Mouse (Mus musculus) gastrocnemius, postnatal 25 days (tissue): Measurements from ENCODE around the gene Tada1. TPM values are rescaled to one million over a fixed set of nuclear protein-coding genes. Genes with fewer than 3 reads are reported as not detected.

Experiments used
- DNase-seq: peaks from one replicate; pipeline ENCODE4 v3.0.0; 2022
- total RNA-seq, 2 experiments: library from RNA; stranded (reverse); gene quantifications; 1 replicate in 1 of 2; 2 replicates in 1 of 2; pipeline ENCODE4 v1.2.3; 2021

Gene Tada1
- total RNA-seq, 2 experiments from 2014 or later: 5.3 to 5.8 TPM

- no peak for DNase-seq
Observed at GRCm38 (mm10) chr1:166384614-166385013, 5.7 kb downstream of the Tada1 start.

DNA sequence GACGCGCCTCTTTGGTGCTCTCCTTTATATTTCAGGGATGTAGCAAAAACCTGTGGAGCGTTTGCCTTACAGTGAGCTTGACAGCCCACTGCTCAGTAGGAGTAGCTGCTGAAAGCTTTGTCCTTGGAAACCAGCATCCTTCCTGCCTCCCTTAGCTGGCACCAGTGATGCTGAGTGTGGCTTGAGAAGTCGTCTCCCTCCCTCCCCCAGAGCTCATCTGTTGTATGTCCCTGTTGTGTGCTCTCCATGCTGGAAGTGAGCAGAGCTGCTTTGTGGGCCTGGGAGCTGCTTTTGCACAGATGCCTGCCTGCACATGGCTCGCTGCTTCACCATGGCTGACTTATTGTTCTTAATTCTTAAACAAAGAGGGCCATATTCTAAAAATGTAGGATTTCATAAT is 6.5 kb downstream of the Tada1 start:
- no peak for DNase-seq

DNA sequence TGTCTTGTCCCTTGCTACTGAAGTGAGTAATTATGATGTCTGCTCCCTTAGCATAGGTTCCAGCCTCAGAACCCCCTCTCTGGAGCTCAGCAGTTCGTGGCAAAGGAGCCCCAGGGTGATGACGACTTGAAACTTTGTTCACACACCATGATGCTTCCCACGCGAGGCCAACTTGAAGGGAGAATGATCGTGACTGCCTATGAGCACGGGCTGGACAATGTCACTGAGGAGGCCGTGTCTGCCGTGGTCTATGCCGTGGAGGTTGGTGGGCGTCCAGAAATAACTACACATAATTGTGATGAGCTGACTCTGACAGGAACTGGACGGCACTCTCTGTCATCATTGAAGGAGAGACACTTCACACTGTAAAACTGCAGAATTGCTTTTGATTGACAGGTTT is 9.6 kb downstream of the Tada1 start:
- no peak for DNase-seq

DNA sequence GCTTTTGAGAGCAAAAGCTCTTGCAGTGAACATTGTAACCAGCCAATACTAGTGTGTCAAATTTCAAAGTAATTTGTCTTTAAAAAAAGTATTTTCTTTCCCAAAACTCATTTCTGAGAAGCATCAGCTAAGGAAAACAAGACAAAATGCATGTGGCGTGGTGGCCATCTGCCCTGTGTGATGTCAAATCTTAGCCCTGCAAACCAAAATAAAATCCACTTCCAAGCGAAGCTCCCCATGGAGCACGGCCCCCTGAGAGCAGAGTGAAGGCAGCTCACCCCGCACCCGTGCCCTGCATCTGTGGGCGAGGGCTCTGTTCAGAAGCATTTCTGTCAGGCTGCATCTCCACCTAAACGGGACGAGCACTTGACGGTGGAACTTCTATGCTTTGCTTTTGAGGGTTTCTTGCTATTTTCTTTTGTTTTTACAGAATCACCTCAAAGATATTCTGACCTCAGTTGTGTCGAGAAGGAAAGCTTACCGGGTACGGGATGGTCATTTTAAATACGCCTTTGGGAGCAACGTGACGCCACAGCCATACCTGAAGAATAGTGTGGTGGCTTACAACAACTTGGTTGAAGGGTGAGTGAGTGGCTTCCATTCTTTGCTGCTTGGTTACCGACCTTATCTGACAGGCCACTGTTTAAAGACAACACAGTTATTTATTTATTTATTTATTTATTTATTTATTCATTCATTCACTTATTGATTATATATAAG is 10.7 kb downstream of the Tada1 start:
- DNase-seq: no peak

- DNase-seq: no peak
Observed at GRCm38 (mm10) chr1:166391671-166392070, 12.8 kb downstream of the Tada1 start.

GRCm38 (mm10) chr1:166394770-166395169 is 15.9 kb downstream of the Tada1 start:
- no peak for DNase-seq

- no peak for DNase-seq
Observed at GRCm38 (mm10) chr1:166395661-166396060, 16.8 kb downstream of the Tada1 start.

DNA sequence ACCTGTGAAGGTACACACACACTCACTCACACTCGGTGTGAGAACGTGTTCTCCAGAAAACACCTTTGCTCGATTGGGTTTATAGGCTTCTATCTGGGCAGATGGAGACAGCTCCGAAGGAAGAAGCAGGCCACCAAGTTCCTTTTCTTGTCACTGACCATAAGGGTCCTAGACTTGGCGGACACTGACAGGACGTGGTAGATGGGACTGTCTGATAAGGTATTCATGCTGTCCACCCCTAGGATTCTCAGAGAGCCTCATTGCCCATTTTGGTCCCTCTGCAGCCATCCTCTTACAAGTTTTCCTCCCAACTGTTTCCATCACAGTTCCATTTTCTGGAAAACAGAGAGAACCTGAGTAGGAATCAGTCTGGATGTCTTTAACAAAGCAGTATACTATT is 17.5 kb downstream of the Tada1 start:
- no peak for DNase-seq

GRCm38 (mm10) chr1:166401455-166401854 is 22.6 kb downstream of the Tada1 start:
- no peak for DNase-seq

DNA sequence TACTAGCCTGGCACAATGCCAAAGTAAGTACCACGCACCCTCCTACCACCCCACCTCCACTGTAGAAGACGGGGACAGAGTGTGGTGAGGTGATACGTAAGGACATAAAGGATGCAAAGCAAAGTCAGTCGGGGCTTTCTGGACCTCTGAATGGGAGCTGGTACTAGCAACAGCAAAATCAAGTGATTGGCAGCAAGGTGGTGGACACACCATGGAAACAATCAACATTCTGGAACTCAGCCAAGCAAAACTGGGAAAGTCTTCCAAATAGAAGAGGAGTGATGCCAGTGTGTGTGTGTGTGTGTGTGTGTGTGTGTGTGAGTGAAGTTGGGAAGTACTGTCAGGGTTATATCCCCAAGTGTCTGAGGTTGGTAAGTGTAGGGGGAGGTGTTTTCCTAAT is 23.1 kb downstream of the Tada1 start:
- no peak for DNase-seq

DNA sequence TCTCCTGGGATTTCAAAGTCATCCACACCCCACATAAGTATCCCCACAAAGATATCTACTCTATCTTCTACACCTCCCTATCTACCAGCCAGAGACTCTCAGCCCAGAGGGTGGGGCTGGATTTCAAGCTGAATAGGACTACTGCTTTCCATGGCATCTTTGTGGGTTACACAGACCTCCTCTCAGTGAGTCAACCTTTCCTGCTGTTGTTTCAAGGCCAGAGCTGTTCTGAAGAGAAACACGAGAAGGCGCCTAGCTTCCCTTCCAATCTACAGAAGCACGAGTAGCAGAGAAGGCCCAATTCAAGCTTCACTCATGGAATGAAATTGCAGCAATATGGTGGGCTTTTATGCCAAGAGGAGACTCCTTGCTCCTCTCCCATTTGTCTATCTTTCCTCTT is 24.9 kb downstream of the Tada1 start:
- no peak for DNase-seq

GRCm38 (mm10) chr1:166409177-166409700 is 30.3 kb downstream of the Tada1 start:
- DNase-seq: no peak

GRCm38 (mm10) chr1:166409701-166410220 is 30.9 kb downstream of the Tada1 start, which contains the start of gene Pogk:
Pogk (minus strand) TSS chr1:166409863.
- DNase-seq: peak; percentile 74

GRCm38 (mm10) chr1:166411541-166411940 is 32.6 kb downstream of the Tada1 start:
- no peak for DNase-seq

DNA sequence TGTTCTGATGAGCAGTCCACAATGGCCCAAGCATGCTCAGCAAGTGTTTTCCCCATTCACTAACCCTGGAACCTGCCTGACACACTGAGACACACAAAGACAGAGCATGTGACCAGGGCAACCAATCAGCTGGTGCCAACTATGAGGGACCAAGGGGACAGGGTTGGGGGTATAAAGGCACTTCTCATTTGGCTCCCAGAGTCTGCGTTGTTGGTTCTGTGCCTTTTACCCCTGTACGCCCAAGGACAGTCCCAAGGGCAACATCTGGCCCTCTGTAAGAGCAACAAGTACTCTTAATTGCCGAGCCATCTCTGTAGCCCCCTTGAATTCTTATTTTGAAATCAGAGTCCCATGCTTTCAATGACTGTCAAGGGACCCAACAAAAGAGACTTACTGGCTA is 33.4 kb downstream of the Tada1 start:
- DNase-seq: no peak

DNA sequence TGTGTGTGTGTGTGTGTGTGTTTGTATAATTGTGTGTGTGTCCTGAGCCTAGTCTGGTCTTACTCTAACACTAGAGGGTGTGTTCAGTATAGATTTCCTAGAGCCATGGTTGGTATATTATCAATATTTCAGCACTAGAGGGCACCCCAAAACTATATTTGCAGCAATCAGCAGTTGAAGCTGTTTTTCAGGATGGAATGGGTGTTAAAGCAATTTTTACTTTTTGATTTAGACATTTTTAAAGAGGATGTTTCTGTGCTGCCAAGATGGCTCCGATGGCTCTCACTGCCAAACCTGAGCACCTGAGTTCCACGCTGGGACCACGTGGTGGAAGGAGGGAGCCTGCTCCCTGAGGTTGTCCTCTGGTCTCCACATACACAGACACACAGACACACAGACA is 50.2 kb downstream of the Tada1 start:
- no peak for DNase-seq

- DNase-seq: peak; percentile 11
Observed at GRCm38 (mm10) chr1:166429809-166430431, 51.0 kb downstream of the Tada1 start.

DNA sequence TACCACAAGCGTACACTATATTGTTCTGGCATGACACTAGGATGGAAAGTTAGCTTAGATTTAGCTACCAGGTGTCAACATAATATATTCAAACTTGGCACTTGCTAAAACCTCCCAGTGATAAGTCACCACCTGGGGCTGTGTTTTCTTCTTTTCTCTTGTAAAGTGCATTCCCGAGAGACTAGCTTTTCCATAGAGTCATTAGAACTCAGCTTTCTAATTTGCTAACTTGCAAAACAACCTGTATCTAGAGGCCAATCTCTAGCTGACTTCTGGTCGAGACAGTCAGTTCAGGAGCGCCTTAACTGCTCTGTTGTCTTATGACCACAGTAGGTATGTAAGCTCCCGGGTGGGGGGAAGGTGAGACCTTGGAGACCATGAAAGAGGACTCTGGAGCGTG is 60.5 kb downstream of the Tada1 start:
- no peak for DNase-seq

DNA sequence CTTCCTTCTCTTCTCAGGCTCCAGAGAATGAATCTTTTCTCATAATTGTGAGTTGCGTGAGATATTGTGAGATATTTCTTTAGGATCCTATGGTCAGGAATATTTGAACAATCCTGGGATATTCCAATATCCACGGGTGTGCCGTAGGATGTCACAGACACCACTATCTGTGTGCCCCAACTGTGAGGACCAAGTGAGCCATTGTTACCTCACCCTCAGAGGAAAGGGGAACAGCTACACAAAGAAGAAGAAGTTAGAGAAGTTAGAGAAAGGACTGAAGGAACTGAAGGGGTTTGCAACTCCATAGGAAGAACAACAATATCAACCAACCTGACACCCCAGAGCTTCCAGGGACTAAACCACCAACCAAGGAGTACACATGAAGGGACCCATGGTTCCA is 63.1 kb downstream of the Tada1 start:
- DNase-seq: no peak
